Mouse (Mus musculus) spleen, postnatal 14 days (tissue): Measurements from ENCODE around the gene Pdzd2.

ENCODE experiments used
- DNase-seq, 2 experiments: peaks; one replicate each; pipeline ENCODE4 v3.0.0; 2021 to 2022; ENCODE audit warnings: low spot score in 2 of 2

The Pdzd2 gene

DNA sequence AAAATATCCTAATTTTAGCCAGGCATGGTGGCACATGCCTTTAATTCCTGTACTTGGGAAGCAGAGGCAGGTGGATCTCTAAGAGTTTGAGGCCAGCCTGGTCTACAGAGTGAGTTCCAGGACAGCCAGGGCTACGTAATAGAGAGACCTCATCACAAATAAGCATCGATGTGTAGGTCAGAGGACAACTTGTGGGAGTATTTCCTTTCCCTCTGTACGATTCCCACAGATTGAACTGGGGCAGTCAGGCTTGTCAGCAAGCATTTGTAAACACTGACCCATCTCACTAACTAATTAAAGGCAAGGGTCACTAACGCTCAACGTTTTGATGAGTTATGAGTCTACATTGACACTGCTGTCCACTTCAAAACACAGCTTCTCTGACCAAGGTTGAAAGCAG is 425.1 kb downstream of the Pdzd2 start:
- no peak for DNase-seq

DNA sequence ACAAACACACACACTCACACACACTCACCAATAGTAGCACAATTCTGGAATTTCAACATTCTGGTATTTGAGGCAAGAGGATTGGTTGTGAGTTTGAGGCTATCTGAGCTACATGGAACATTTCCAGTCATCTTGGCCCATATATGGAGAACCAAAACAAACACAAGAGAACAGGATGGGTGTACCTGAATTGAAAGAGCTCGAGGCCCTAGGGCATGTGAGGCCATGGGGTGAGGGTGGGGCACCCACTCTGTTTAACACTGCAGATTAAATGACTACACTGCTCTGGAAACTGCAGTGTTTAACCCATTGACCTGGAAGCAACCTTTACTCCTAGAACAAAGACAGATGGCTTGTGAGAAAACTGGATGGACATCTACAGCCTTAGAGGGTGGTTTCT is 426.5 kb downstream of the Pdzd2 start:
- DNase-seq = no peak

DNA sequence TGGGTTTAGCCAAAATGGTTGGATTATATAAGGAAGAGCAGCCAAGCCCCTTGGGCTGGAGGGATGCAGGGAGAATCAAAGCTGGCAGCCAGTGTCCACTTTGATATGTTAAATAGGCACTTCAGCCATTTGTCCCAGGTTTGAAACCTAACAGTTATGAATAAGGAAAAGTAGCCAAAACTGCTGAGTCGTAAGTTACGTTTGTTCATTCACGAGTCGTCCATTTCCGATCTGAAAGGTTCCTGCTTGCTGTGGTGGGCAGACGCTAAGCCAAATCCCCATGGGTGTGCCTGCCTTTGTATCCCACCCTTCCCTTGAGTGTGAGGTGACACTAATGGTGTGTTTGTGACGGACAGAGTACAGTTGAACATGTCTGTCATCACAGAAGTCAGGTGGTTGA is 428.3 kb downstream of the Pdzd2 start:
- DNase-seq = no peak

DNA sequence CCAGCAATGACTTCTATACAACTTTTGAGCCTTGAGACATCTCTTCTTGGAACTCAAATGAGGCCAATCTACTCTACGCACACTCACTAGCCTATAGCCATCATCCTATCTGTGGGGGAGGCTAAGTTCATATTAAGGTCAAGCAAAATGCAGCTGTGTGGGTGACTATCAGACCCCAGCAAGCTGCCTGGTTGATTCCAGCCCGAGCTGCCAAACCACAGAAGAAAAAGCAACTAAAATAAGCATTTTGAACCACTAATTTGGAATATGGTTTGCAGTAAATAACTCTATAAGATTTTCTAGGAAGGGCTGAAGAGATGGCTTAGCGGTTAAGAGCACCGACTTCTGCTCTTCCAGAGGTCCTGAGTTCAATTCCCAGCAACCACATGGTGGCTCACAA is 429.0 kb downstream of the Pdzd2 start:
- DNase-seq = no peak
